Mouse (Mus musculus): ENCODE data around the gene Tmem132a.

GRCm38 (mm10) chr19:10841721-10842626 lies 27.8 kb downstream of the Tmem132a start:
- TF ChIP-seq POLR2A (IDR thresholded peaks at IDR 0.05; ENCODE audit: borderline replicate concordance, extremely low read depth, low read depth, low read length), result 0 out of 2 replicates have a peak, but pooled peaks have one; percentile 13
- TF ChIP-seq CTCF (IDR thresholded peaks at IDR 0.05; ENCODE audit: insufficient read depth, low read length), result no peak
